Mouse (Mus musculus) spleen, postnatal 10 days (tissue): ENCODE results near the gene Lrrc8d.
"Not testable (repeated sequence)": the region's sequence is repeated elsewhere in the genome, so short reads cannot be mapped to it uniquely, and the experiment has no call there.

Experiments
- DNase-seq, 2 experiments: peaks; one replicate each; pipeline ENCODE4 v3.0.0; 2021 to 2022; ENCODE audit warnings: low spot score in 2 of 2

Gene Lrrc8d

DNA sequence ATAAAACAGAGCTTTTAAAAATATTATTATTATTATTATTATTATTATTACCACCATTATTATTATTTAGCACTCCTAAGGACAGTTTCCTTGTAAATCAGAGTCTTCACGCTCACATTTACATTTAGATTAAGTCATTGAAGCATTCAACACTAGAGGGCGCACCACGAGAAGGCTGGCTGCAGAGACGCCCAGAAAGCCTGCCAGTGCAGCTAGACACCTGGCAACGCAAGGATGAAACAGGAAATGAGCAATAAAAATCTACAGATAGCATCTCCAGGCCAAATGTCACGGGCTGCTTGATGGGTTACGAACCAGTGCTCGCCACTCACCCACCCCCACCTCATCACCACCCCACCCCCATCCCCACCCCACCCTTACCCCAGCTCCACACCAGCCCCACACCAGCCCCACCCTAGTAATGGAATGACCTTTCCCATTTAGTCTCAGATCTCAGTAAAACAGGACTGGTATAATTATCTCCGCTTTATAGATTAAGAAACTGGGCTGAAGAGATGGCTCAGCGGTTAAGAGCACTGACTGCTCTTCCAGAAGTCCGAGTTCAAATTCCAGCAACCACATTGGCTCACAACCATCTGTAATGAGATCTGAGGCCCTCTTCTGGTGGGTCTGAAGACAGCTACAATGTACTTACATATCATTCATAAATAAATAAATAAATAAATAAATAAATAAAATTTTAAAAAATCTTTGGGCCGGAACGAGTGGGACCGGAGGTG lies 14.7 kb upstream of the Lrrc8d start:
- DNase-seq = peak in 1 of 2 experiments; percentile 87

DNA sequence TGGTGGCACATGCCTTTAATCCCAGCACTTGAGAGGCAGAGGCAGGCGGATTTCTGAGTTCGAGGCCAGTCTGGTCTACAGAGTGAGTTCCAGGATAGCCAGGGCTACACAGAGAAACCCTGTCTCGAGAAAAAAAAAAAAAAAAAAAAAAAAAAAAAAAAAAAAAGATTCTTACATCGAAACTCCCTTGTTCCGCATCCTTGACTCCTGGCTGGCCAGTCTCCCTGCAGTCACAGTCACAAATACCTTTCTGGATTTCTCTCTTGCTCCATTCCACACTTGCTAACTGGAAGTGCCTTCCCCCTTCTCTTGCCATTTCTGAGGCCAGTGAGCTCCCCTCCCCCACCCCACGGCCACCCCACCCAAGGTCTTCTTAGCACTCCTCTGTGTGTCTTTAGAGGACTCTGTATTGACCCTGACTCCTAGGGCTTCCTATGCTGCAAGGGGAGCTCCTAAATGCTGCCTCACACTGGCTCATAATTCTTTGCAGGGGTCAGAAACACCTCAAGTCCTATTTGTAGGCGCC lies 13.9 kb upstream of the Lrrc8d start:
- not testable (repeated sequence) for DNase-seq

DNA sequence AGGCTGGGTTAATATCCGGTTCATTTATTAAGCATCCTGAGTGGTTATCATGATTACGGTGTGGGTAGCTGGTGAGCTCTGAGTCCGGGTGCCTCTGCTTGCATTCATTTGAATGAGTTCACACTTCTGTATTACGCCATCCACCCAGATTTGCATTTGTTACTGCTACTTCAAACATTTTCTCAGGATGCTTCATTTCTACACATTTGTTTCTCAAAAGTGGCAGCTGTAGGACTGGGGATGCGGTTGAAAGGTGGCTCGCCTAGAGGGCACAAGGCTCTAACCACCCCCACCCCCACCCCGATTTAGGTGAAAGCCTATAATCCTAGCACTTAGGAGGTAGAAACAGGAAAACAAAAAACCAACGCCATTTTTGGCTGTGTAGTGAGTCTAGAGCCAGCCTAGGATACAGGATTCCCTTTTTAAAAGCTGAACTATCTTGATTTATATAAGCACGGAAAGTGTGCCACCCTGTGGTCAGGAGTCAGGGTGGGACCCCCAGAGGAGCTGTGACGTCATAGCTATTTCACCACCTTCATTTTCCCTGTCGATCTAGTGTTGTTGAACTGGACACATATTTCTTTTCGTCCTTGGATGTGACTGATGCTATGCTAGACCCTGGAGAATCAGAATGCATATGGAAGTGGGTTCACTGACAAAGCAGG lies 13.3 kb upstream of the Lrrc8d start:
- no peak for DNase-seq

DNA sequence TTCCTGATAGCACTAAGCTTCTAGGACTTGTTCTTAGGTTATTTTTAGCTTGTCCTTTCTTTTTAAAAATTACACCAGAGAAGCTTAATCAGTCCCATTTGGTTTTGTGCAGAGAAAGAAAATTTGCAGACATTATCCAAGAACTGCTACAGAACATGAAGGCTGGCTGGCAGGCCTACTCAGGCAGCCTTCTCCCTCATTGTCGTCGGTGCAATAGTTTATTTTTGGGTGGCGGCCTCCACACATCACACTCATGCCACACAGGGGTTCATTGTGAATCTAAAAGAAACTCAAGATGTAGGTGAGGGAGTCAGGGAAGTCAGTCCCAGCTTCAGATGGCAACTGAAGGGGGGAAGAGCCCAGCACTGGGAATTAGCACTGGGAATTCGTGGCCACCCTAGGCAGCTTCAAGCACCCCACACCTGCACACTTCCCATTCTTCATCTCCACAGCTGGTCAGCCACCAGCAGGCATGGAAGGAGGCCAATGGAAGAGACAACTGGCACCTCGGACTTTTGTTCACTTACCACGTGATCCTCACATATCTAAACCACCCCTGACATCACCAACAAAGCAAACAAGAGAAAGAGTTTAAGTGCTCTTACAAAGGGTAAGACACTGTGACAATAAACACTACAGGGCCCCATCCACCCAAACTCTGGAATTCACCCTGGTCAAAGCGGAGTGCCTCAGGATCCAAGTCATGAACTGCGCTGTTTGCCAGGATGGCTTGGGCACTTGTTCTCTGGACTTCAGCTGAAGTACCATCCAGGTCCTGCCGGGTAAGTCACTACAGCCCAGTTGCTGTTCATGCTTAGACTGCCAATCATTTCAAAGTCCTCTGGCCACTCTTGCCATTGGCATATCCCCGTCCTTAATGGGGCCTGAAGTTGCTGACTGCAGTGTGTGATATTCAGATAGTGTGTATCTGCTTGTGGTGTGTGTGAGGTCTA lies 9.0 kb upstream of the Lrrc8d start:
- DNase-seq = no peak

DNA sequence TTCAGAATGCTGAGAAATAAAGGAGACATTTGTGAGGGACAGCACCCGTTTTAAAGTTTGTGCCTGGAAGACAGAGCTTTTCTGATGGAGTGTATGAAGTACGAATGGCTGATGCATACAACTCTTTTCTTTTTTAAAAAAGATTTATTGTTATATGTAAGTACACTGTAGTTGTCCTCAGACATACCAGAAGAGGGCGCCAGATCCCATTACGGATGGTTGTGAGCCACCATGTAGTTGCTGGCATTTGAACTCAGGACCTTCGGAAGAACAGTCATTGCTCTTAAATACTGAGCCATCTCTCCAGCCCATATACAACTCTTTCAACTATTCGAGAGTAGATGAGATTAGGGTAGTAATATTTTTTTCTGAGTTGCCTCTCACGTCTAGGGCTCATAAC lies 8.1 kb upstream of the Lrrc8d start:
- DNase-seq = peak in 1 of 2 experiments; percentile 70

DNA sequence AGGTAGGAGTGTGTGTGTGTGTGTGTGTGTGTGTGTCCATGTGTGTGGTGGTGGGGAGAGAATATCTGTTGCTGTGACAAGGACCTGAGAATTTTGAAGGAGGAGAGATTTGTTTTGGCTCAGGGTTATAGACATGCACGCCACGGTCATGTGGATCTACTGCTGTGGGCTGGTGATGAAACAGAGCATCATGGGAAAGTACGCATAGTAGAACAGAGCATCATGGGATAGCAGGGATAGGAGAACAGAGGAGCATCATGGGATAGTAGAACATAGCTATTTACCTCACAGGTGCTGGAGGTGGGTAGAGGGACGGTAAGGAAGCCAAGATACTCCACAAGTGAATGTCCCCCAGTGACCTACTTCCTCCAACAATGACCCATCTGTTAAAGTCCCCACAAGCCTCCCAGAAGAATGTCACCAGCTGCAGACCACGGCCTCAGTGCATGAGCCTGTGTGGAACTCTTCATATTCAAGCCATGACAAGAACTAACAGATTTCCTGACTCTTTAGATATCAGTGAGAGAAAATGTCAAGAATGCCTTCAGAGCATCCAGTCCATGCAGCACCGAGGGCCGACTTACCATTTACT lies 5.3 kb upstream of the Lrrc8d start:
- no peak for DNase-seq

DNA sequence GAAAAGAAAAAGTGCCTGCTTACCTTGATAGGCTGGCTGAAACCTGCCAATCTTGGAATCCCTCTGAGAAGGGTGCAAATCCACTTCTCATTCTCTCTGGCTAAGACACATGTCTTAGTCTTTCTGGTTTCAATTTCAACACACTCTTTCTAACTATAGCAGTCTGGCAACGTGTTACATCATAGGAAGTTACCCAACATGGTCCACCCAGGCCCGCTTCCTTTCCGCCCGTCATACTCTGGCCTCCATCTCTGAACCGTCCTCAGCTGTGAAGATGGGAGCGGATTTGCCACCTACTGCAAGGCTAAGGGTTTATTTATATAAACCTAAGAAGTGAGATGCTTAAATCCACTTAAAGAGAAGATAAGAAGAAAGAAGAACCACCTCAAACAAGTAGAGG lies 3.7 kb upstream of the Lrrc8d start:
- DNase-seq = no peak

DNA sequence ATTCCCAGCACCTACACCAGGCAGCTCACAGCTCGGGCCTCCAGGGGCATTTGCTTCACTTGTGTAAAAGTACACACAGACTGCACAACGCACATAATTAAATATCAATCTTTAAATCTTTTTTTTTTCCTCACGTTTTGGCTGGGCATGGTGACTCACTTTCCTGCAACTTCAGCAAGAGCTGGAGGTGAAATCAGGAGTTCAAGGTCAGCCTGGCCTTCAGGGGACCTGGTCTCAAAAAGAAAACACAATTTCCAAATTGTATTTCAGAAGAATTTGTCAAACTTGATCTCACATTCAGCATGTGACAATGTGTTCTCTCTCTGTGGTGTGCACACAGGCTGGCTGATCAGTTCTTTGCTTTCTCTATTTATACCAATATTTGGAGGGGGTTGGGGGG lies 1.9 kb upstream of the Lrrc8d start:
- DNase-seq = no peak

DNA sequence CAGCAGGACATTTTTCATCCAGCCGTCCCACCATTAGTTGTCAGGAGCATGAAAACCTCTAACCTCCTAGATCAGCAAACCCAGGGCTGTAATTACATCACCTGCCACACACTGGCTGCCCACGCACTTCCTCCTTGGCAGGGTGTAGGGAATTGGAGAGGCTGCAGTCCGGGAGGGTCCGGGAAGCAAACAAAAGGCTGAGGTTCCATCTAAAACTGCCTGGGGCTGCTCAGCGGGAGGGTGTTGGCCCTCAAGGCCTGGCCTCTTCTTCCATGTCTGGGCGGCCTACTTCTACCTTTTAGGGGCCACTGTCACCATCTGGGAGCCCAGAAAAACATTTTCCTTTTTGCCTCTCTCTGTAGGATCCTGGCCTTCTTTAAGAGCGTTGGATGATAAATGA lies 1.1 kb upstream of the Lrrc8d start:
- DNase-seq = no peak

DNA sequence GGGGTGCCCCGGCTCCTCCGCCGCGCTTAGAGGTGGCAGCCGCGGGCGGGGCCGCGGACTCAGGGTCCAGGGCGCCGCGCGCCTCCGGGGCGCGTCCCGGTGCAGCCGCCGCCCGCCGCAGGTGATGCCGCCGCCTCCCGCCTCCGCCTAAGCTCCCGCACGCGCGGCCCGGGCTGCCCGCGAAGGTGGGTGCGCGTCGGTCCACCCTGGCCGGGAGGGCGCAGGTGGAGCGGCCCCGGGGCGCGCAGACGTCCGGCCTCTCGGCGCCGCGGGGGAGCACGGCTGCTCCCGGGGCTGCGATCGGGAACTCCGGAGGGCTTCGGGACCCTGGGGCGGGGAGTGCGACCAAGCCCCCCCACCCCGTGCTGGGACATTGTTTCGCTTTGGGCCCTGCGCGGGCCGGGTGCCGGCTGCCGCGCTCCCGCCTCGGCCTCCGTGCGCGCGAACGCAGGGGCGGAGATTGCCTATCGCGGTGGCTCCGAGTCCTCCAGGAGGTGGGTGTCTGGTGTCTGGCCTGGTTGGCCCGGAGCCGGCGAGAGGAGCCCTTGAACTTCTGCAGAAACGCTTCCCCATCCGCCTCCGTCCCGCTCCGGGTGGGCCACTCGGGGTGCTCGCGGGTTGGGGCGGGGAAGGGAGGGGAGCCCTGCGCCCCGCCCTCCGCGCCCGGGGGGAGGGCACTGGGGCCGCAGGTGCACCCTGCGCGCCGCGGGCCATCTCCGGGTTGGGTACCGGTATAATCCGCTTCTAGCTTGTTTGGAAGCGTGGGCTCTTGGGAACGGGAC lies 492 bp downstream of the Lrrc8d start:
- DNase-seq = peak; percentile 82 to 88

DNA sequence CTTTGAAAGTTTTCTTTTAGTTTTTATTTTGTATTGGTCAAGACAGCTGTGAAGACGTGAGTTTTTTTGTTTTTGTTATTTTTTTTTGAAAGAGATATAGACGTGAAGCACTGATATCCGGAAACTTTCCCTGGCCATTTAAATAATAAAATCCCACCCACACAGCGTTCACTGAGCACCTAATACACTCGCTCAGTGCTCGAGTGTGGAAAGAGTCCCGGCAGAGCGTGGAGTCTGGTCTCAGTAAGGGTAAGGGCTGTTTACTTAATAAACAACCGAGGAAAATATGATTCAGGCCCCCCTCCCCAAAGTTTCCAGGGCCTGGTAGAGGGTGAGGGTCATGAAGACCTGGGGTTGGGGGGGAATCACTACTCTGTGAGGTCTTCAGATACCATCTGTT lies 1.6 kb downstream of the Lrrc8d start:
- DNase-seq = no peak

DNA sequence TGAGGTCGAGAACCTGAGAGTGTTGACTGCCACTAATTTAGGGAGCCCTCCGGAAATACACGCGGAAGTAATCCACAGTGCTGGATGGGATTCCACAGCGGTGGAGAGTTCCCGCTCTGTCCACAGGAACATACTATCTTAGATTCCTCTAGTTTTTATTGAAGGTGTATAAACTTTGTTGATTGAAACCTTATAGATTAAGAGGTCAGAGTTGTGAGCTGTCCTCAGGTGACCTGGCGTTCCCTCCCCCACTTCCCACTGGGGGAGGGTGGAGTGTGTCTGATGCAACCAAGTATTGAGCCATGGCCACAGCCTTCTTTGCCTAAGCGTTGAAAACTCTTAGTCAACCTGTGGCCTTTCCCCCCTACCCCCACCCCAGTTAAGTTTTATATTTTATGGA lies 2.1 kb downstream of the Lrrc8d start:
- peak in 1 of 2 experiments; percentile 53 for DNase-seq

DNA sequence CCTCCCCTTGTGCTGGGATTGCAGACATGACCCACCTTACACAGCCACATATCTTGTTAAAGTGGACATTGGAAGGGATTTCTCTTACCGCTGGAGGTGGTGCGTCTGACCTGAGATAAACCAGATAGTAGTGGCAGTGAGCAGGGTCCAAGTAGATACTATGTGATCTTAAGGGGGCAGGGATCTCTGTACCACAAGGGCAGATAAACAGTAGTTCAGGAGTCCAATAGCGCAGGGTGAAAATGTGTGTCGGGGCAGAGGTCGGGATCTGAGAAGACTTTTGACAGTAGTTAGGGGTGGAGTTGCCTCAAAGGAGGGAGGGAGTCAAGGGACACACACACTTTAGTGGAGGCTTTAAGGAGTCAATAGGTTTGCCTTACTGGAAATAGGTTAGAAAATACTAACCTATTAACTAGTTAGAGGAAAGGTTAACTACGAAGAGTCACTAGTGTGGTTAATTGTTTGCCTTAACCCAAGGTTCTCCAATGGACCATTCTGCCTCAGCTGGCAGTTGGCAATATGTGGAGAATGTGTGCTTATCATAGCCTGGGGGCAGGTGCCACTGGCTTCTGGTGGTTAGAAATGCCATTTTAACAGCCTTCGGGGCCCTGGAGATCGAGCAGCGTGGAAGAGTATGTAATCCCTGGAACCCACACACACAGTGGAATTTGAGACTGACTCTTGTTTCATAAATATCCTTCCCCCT lies 3.0 kb downstream of the Lrrc8d start:
- no peak for DNase-seq

DNA sequence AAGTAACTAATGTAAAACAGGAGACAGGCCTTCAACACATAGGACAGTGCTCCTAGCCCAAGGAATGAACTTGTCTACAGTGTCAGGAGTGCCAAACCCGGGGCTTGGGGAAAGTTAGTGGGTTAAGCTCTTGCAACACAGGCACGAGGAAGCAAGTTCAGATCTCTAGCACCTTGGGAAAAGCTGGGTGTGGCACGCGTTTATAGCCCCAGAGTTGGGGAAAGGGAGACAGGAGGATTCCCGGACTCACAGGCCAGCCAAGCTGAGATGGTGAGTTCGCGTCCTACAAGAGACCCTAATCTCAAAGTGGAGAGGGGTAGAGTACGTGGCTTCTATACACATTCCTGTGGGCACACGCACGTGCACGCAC lies 3.5 kb downstream of the Lrrc8d start:
- no peak for DNase-seq

DNA sequence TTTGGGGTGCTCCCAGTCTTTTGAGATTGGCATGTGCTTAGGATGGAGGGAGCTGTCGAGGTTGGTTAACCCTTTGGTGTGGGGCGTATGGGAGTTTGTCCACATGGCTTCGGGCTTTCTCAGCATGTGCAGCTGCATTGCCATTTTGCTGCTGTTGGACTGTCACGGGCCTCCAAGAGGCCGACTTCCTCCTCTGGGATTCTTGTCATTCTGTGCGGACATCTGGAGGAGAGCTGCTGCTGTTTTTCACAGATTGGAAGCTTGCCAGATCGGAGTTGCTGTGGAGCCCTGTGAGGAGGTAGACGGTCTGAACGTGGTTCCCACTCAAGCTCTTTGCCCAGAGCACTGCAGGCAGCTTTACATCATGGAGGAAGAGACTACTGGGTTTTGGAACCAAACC lies 4.8 kb downstream of the Lrrc8d start:
- DNase-seq = no peak

DNA sequence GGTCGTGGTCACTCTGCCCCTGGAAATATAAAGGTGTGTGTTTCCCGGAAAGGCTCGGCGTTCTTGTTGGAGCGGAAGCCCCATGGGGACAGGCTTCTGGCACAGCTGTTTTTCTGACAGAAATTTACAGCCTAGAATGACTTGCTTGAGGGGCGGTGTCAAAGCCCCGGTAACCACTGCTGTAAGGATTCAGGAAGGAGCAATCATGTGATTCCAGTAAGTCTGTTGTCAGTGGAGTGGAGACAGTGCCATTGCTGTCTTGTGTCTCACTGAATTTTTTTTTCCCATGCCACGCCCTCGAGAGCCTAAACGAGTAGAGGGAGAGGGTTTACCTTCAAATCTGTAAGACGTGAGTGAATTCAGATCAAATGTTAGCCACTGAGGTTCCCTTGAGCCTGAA lies 6.9 kb downstream of the Lrrc8d start:
- DNase-seq = no peak

DNA sequence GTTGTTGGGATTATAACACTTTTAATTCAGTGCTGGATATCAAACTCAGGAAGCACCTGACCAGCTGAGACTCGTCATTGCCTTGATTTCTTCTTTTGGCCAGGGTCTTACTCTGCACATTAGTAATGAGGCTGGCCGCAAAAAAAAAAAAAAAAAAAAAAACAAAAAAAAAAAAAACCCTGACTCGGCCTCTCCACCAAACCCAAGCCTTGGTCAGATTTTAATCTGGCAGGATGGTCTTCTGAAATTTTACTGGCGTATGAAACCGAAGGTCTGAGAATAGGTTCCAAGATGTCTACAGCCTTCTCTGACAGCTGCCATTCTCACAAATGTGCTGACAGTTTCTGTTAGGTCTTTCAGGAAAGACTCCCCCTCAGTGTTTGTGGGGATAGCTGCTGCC lies 8.5 kb downstream of the Lrrc8d start:
- no peak for DNase-seq

DNA sequence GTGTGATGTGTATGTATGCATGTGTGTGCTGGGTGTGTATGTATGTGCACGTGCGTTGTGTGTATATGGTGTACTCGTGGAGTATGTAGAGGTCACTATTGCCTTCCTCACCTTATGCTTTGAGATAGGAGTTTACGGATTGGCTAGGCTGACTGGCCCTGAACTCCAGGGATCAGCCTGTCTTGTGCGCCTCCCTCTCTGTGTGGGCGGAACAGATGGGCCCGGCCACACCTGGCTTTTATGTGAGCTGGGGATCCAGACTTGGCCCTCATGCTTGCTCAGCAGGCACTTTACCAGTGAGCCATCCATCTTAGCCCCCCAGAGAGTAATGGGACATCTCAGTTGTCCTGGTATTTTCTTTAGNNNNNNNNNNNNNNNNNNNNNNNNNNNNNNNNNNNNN lies 10.7 kb downstream of the Lrrc8d start:
- DNase-seq = no peak

DNA sequence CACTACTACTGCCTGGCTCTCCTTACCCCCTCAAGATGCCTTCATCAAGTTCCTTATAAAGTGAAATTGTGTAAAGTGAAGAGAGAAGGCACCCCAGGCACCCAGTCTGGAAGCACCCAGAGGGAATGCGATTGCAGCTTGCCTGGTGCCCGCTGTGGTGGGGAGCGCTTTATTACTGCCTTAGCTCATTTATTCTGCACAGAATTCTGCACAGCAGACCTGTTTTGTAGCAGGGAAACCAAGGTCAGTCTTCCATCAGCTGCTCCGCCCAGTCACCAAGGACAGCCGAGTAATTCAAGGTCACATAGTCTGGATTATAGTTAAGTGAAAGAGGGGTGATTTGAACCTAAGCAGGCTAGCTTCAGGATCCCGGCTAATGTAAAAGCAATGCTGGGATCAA lies 14.7 kb downstream of the Lrrc8d start:
- no peak for DNase-seq

DNA sequence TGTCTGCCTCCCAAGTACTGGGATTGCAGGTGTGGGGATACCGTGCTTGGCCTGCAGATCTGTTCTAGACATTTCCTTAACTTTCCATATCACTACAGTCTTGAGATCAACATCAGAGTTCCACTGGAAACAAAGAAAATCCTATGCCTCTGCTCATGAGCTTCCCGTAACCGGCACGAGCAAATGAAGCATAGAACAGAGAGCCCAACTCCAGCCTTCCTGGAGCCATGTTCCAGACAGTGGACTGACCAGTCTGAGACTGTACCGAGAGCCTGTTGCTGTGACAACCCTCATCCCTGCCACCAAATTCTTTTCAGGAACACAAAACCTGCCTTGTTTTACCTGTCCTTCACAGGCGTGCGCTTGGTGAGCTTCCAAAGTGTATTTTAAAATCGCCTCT lies 15.3 kb downstream of the Lrrc8d start:
- DNase-seq = no peak
